Mouse (Mus musculus) limb, embryonic 10.5 days (tissue): Measurements from ENCODE around the gene Rab8b. TPM values are rescaled to one million over a fixed set of nuclear protein-coding genes. Genes with fewer than 3 reads are reported as not detected.
"Not testable (repeated sequence)": the region's sequence is repeated elsewhere in the genome, so short reads cannot be mapped to it uniquely, and the experiment has no call there.

Source experiments
- DNase-seq: peaks from one replicate; pipeline ENCODE4 v3.0.0-alpha.2; 2017; ENCODE audit warnings: low spot score
- H3K27ac ChIP-seq: fragments of 300-500 bp; sonication (generic); 2 replicates; pipeline ENCODE4 v1.5.1; 2016; ENCODE audit warnings: mild to moderate bottlenecking
- H3K27me3 ChIP-seq: fragments of 300-500 bp; sonication (generic); 2 replicates; pipeline ENCODE4 v1.6.1; 2016; ENCODE audit warnings: low read depth, mild to moderate bottlenecking; ENCODE audit not compliant: poor library complexity, severe bottlenecking
- H3K36me3 ChIP-seq: fragments of 300-500 bp; sonication (generic); 2 replicates; pipeline ENCODE4 v1.6.1; 2016; ENCODE audit warnings: mild to moderate bottlenecking, moderate library complexity
- H3K4me1 ChIP-seq: fragments of 300-500 bp; sonication (generic); 2 replicates; pipeline ENCODE4 v1.6.1; 2016
- H3K4me3 ChIP-seq: fragments of 300-500 bp; sonication (generic); 2 replicates; pipeline ENCODE4 v1.5.1; 2016; ENCODE audit warnings: mild to moderate bottlenecking, moderate library complexity
- H3K9me3 ChIP-seq: fragments of 300-500 bp; sonication (generic); replicated peaks from 2 replicates; pipeline ENCODE4 v1.6.1; 2016; ENCODE audit warnings: mild to moderate bottlenecking
- WGBS: fragments of 180-500 bp; shearing (Covaris S2); methylation state at CpG from one replicate; pipeline ENCODE4 v1.1.7; 2016; 5-methylcytosine and 5-hydroxymethylcytosine counted together
- polyA plus RNA-seq: library from polyadenylated mRNA; unstranded; fragments of >200 nt; fragmentation: Nextera tagmentation; extraction: Ambion mirVana; gene quantifications from 2 replicates; pipeline ENCODE4 v1.2.1, GENCODE M21; 2016

The Rab8b gene
- polyA plus RNA-seq, 1 experiment from 2014 or later, result 14.9 TPM

DNA sequence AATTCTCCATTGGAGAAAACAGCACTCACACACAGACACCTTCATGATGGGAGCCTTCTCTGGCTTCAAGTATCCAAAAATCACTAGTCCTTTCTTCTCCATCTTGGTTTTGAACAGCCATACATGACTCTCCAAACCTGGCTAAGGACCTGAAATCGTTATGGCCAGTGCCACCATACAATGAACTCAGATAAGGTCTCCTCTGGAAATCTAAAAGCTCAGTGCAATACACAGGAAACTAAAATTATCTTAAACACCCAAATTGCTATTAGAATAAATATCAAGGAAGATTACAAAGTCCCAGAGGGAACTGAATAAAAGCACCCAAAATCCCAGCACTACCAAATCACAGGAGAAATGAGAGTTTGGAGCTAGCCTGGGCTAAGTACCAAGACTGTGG lies 25.1 kb downstream of the Rab8b start:
- no peaks in the 10 kb centered on the region for H3K9me3 ChIP-seq
- H3K27ac ChIP-seq, result no peak overlapping the region
- peaks cover 14% of the 10 kb centered on the region for H3K4me1 ChIP-seq
- DNase-seq, result no peak
- no peaks in the 10 kb centered on the region for H3K27me3 ChIP-seq
- 89% methylated on average over 1 of the region's 1 CpGs for WGBS
- no peak overlapping the region for H3K4me3 ChIP-seq
- H3K36me3 ChIP-seq, result no peaks in the 10 kb centered on the region

DNA sequence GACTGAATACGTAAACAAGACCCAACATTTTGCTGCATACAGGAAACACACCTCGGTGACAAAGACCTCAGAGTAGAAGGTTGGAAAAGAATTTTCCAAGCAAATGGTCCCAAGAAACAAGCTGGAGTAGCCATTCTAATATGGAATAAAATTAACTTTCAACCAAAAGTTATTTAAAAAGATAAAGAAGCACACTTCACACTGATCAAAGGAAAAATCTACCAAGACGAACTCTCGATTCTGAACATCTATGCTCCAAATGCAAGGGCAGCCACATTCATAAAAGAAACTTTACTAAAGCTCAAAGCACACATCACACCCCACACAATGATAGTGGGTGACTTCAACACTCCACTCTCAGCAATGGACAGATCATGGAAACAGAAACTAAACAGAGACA lies 27.0 kb downstream of the Rab8b start:
- not testable (repeated sequence) for DNase-seq, H3K27me3 ChIP-seq
- 98% methylated on average over 4 of the region's 4 CpGs for WGBS

DNA sequence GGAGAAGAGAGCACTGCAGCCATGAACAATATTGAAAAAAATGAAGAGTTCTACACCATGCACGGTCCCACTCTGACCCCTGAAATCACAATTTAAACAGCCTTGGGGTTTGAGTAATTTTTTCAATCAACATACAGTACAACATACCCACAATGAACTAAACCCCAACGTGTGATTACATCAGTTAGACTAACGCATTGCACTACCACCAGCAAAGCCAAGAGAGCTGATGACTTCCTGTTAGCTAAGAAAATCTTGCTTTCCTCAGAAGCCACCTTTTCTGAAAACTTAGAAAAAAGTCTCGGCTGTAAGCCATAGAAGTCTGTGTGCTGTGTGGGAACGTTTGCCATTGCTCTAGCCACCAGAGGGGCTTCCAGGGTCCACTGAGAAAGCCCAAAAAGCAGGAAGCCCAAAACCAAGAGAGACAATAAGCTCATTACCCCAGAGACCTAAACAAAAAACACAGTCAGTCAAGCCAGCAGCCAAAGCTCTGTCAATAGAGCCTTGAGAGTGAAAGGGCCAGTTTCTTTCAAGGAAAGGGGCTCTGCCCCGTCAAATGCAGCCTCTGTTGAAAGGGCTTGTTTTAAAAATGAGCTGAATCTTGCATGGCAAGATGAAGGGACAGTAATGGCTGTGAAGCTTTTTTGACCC lies 31.4 kb downstream of the Rab8b start:
- no peak overlapping the region for H3K27ac ChIP-seq
- H3K4me3 ChIP-seq, result no peak overlapping the region
- 70% methylated on average over 6 of the region's 6 CpGs for WGBS
- H3K36me3 ChIP-seq, result no peaks in the 10 kb centered on the region
- no peaks in the 10 kb centered on the region for H3K27me3 ChIP-seq
- peaks cover 18% of the 10 kb centered on the region for H3K4me1 ChIP-seq
- no peak for DNase-seq
- no peaks in the 10 kb centered on the region for H3K9me3 ChIP-seq

More for the DNA sequence above, 27.0 kb downstream of the Rab8b start:
- H3K4me3 ChIP-seq, H3K36me3 ChIP-seq, H3K9me3 ChIP-seq, H3K27ac ChIP-seq: not testable (repeated sequence)
- H3K4me1 ChIP-seq, result peaks cover 11% of the 10 kb centered on the region

DNA sequence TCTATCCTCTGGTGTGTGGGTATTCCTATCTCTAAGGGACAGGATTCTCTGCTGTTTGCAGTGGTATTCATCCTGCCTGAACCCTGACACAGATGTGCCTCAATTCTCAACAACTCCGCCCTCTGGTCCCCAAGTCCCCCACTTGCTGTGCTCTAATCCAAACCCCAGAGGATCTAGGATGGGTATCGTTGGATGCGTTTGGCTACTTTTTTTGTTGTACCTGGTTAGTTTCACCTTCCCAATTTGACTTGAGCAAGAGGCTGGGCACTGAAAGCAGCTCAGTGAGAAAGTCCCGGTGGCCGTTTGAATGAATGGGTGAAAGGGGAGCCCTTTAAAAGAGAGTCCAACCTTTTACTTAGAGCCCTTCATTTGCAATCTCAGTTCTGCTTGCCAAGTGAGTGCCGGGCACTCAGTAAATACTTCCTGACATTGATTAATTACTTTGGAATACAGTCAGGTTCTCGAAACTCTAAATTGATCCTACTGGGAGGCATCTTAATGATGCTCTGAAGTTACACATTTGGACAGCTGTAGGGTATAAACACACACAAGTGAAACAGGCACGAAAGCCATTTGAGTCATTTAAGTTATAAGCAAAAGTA lies 32.1 kb downstream of the Rab8b start:
- no peak for DNase-seq
- H3K36me3 ChIP-seq, result no peaks in the 10 kb centered on the region
- no peaks in the 10 kb centered on the region for H3K9me3 ChIP-seq
- H3K4me1 ChIP-seq, result peaks cover 21% of the 10 kb centered on the region
- no peaks in the 10 kb centered on the region for H3K27me3 ChIP-seq
- H3K27ac ChIP-seq, result no peak overlapping the region
- H3K4me3 ChIP-seq, result no peak overlapping the region
- WGBS, result 52% methylated on average over 8 of the region's 8 CpGs

DNA sequence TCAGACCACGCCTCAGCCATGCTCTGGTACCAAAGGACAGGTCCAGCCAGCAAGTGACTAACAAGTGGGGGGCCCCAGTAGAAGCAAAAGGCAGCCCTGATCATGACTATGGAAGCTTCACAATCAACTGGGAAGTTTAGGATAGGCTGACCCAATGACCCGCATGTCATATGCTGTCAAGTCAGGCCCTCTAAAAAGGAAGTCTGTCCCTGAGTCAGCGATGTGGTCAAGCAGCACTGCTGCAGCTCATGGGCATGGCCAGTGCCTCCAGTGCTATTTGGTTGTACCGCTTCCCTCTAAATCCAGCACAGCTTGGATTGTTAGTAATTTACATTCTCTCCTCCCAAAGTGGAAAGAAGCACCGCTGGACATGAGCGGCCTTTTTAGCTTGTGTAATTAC lies 32.7 kb downstream of the Rab8b start:
- Histone ChIP-seq H3K27me3 (no peaks in the 10 kb centered on the region), H3K9me3 (no peaks in the 10 kb centered on the region), H3K4me1 (peaks cover 26% of the 10 kb centered on the region), H3K4me3 (no peak overlapping the region), H3K36me3 (no peaks in the 10 kb centered on the region), H3K27ac (no peak overlapping the region)
- WGBS, result 86% methylated on average over 6 of the region's 6 CpGs
- DNase-seq, result no peak

DNA sequence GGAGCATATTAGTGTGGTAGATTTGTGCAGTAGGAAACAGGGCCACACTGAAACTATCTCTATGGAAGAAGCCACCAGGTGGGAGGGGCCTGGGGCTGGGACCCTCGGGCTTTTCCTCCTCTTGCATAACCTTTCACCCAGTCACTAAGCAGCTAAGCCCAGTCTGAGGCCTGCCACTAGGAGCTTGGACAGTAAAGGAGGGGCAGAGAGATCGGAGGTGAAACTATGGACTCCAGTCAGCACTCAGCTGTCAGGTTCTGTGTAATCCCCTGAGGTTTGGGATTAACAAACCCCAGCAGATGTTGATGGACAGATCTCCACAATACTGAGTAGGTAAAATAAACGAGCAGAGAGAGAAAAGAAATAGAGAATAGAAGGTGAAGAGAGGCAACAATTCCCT lies 33.1 kb downstream of the Rab8b start:
- Histone ChIP-seq H3K9me3 (no peaks in the 10 kb centered on the region), H3K4me1 (peaks cover 26% of the 10 kb centered on the region), H3K4me3 (no peak overlapping the region), H3K27me3 (no peaks in the 10 kb centered on the region), H3K36me3 (no peaks in the 10 kb centered on the region), H3K27ac (no peak overlapping the region)
- no peak for DNase-seq
- WGBS, result 41% methylated on average over 3 of the region's 3 CpGs

DNA sequence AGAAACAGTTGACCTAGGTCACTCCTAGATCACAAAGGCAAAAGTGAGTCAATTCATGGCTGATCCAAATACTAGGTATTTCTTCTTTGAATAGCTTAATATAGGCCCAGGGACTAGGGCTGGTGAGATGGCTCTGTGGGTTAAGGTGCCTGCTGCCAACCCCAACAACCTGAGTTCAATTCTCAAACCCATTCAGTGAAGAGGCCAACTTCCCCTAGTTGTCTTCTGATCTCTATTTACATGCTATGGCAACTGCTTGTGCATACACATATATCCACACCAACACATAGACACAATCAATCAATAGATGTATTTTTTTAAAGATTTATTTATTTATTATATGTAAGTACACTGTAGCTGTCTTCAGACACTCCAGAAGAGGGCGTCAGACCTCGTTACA lies 34.9 kb downstream of the Rab8b start:
- Histone ChIP-seq H3K27me3 (no peaks in the 10 kb centered on the region), H3K4me3 (no peak overlapping the region), H3K4me1 (peaks cover 26% of the 10 kb centered on the region), H3K9me3 (no peaks in the 10 kb centered on the region), H3K27ac (no peak overlapping the region), H3K36me3 (no peaks in the 10 kb centered on the region)
- WGBS, result 91% methylated on average over 2 of the region's 2 CpGs
- DNase-seq, result no peak

DNA sequence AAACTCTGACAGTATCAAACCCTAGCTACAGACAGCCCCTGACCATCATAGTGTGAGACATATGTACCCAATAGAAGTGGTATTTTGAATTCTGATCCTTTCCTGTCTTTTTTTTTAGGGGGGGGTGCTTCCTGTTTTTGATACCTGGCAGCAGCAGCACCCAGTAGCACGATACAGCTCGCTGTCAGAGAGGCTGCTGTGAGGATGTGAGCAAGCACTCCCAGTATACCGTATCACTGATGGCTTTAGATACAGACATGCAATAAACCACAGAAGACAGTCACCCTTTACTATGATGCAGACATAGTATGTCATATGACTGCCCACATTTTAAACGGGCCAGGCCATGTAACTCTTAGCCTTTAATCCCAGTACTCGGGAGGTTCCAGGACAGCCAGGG lies 36.0 kb downstream of the Rab8b start:
- H3K27ac ChIP-seq, result no peak overlapping the region
- no peaks in the 10 kb centered on the region for H3K9me3 ChIP-seq
- 90% methylated on average over 5 of the region's 5 CpGs for WGBS
- H3K36me3 ChIP-seq, result no peaks in the 10 kb centered on the region
- no peak for DNase-seq
- H3K4me3 ChIP-seq, result no peak overlapping the region
- peaks cover 26% of the 10 kb centered on the region for H3K4me1 ChIP-seq
- H3K27me3 ChIP-seq, result no peaks in the 10 kb centered on the region

DNA sequence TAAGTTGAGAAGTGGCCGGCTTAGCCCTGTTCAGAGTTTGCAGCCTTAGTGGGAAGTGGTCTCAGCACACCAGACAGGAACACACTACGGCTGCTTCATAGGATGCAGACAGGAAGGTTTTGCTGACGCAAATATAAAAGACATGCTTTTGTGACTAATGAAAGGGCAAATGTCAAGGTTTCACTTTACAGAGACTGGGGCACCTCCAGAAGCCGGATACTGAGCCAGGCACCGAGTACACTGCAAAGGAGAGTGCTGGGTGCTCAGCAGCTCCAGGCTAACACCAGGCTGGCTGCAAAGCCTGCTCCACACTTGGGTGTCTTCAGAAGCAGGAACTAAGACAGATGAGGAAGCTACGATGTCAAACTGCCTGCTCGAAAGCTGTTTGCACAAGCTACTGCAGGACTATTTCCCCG lies 37.1 kb downstream of the Rab8b start:
- Histone ChIP-seq H3K4me3 (no peak overlapping the region), H3K4me1 (peaks cover 22% of the 10 kb centered on the region), H3K27me3 (no peaks in the 10 kb centered on the region), H3K36me3 (no peaks in the 10 kb centered on the region), H3K9me3 (no peaks in the 10 kb centered on the region), H3K27ac (no peak overlapping the region)
- no peak for DNase-seq
- 64% methylated on average over 8 of the region's 8 CpGs for WGBS

DNA sequence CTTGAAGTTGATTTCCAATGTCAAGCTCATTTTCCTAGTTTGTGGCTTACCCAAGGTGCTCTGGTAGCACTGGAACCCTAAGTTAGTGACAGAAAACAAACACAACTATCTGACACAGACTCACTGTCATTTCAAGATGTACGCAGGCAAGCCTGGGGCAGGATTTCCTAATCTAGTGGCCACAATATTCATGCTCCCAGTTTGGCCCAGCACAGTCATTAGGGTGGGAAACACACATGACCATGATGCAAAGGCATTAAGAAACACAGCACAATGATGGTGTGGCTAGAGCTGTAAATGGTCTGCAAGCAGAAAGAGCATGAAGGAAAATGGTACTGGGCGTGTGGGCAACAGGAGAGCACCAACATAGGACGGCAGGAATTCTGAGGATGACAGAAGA lies 37.6 kb downstream of the Rab8b start:
- H3K36me3 ChIP-seq, result no peaks in the 10 kb centered on the region
- H3K9me3 ChIP-seq, result no peaks in the 10 kb centered on the region
- H3K4me1 ChIP-seq, result peaks cover 16% of the 10 kb centered on the region
- H3K27me3 ChIP-seq, result no peaks in the 10 kb centered on the region
- H3K4me3 ChIP-seq, result no peak overlapping the region
- H3K27ac ChIP-seq, result no peak overlapping the region
- DNase-seq, result no peak
- WGBS, result 80% methylated on average over 3 of the region's 3 CpGs

DNA sequence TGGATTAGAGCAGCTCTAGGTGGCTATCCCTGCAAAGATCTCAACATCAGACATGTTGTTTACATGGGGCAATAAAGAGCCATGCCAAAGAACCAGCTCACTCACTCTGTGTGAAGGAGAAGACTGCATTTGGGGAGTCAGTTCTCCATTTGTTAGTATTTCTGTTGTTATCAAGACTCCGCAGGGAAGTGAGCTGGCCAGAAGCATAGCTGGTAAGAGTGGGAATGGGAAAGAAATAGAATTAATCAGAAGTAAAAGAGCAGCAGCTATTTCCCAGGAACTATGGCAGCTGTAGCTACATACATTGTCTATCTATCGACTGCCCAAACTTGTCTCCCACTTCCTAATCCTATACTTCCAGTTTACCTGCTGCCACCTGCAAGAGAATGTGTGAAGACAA lies 38.7 kb downstream of the Rab8b start:
- peaks cover 8% of the 10 kb centered on the region for H3K4me1 ChIP-seq
- no peak overlapping the region for H3K27ac ChIP-seq
- 92% methylated on average over 2 of the region's 2 CpGs for WGBS
- H3K36me3 ChIP-seq, result peaks cover 4% of the 10 kb centered on the region
- no peaks in the 10 kb centered on the region for H3K9me3 ChIP-seq
- no peak for DNase-seq
- H3K4me3 ChIP-seq, result no peak overlapping the region
- no peaks in the 10 kb centered on the region for H3K27me3 ChIP-seq

DNA sequence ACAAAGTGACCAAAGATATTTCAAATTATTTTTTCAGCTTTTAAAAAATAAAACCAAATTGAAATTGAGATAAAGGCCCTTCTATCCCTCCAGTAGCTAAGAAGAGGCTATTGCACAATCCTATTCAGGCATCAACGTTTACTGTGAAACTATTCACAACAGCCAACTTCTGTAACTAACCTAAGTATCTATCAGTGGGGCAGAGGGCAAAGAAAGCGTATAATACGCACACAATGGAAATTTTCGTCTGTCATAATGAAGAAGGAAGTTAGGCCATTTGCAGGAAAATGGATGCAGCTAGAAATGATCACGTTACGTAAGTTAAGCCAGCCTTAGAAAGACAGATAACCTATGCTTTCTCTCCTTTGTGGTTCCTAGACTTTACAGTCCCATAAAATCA lies 40.0 kb downstream of the Rab8b start:
- Histone ChIP-seq H3K27me3 (no peaks in the 10 kb centered on the region), H3K4me3 (no peak overlapping the region), H3K36me3 (peaks cover 10% of the 10 kb centered on the region), H3K27ac (no peak overlapping the region), H3K9me3 (0 out of 2 replicates have a peak, but pooled peaks cover 2% of the 10 kb centered on the region), H3K4me1 (peaks cover 8% of the 10 kb centered on the region)
- DNase-seq, result no peak
- 94% methylated on average over 6 of the region's 6 CpGs for WGBS

DNA sequence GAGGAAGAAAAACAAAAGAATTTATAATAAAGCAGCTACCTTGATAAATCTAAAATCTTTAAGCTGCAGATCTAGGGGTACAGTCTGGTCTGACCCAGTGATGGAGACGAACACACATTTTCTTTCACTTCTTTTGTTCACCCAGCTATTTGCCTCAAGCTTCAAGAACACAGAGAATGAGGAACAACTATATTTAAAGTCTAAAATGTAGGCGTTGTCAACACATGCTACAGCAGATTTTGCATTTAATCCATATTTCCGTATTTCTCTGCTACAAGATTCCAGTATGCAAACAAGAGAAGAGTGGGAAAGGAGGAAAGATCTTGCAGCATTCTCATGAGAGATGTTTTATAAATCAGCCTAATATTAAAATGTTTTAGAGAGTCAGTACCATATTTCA lies 40.6 kb downstream of the Rab8b start:
- no peak for DNase-seq
- H3K4me1 ChIP-seq, result peaks cover 8% of the 10 kb centered on the region
- peaks cover 11% of the 10 kb centered on the region for H3K36me3 ChIP-seq
- WGBS, result 94% methylated on average over 3 of the region's 3 CpGs
- H3K27me3 ChIP-seq, result no peaks in the 10 kb centered on the region
- H3K4me3 ChIP-seq, result no peak overlapping the region
- 0 out of 2 replicates have a peak, but pooled peaks cover 3% of the 10 kb centered on the region for H3K9me3 ChIP-seq
- H3K27ac ChIP-seq, result no peak overlapping the region

DNA sequence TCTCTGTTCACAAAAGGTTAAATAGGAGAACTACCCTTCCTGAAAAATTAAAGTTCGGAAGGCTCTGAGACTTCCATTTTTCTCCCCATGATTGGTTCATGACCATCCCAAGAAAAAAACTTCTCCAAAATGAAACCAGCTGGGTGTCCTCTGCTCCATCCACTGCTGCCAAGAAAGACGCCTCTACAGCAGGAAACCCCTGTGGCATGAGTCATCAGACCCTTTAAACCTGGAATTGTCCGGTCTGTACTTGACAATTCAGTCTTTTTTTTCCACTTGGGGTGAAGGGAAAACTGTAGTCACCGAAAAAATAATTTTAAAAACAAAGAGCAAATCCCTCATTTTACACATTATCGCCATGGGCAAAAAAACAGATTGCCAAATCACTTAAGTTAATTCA lies 42.9 kb downstream of the Rab8b start:
- H3K27ac ChIP-seq, result no peak overlapping the region
- H3K27me3 ChIP-seq, result no peaks in the 10 kb centered on the region
- H3K4me1 ChIP-seq, result no peaks in the 10 kb centered on the region
- H3K9me3 ChIP-seq, result 0 out of 2 replicates have a peak, but pooled peaks cover 3% of the 10 kb centered on the region
- H3K36me3 ChIP-seq, result peaks cover 11% of the 10 kb centered on the region
- H3K4me3 ChIP-seq, result no peak overlapping the region
- DNase-seq, result no peak
- 91% methylated on average over 5 of the region's 5 CpGs for WGBS
